Mouse (Mus musculus) intestine, postnatal 0 days (tissue): Measurements from ENCODE around the gene Ap1b1. TPM values are rescaled to one million over a fixed set of nuclear protein-coding genes. Genes with fewer than 3 reads are reported as not detected.

Experiments
- ATAC-seq: fragments of 200-750 bp; cut with Nextera tagmentation; 2 replicates; pipeline ENCODE4 v1.8.0; 2017; ENCODE audit warnings: mild to moderate bottlenecking, moderate TSS enrichment, moderate library complexity
- H3K27ac ChIP-seq: fragments of 300-500 bp; sonication (generic); 2 replicates; pipeline ENCODE4 v1.5.1; 2014; ENCODE audit warnings: mild to moderate bottlenecking, low read depth, low read length, moderate library complexity
- H3K27me3 ChIP-seq: fragments of 300-500 bp; sonication (generic); replicated peaks from 2 replicates; pipeline ENCODE4 v1.6.1; 2014; ENCODE audit warnings: low read length, mixed read lengths; ENCODE audit not compliant: control insufficient read depth, insufficient read depth
- H3K36me3 ChIP-seq: fragments of 300-500 bp; sonication (generic); 2 replicates; pipeline ENCODE4 v1.6.1; 2014; ENCODE audit warnings: mild to moderate bottlenecking, moderate library complexity; ENCODE audit not compliant: control insufficient read depth, insufficient read depth
- H3K4me1 ChIP-seq: fragments of 300-500 bp; sonication (generic); replicated peaks from 2 replicates; pipeline ENCODE4 v1.6.1; 2014; ENCODE audit warnings: antibody characterized with exemption, low read length, mixed read lengths; ENCODE audit not compliant: control insufficient read depth, insufficient read depth
- H3K4me2 ChIP-seq: fragments of 300-500 bp; sonication (generic); replicated peaks from 2 replicates; pipeline ENCODE4 v1.6.1; 2014; ENCODE audit warnings: low read depth, mild to moderate bottlenecking, moderate library complexity
- H3K4me3 ChIP-seq: fragments of 300-500 bp; sonication (generic); 2 replicates; pipeline ENCODE4 v1.5.1; 2014; ENCODE audit warnings: low read depth, low read length
- H3K9ac ChIP-seq: fragments of 300-500 bp; sonication (generic); 2 replicates; pipeline ENCODE4 v1.6.1; 2014; ENCODE audit warnings: mild to moderate bottlenecking, low read depth, low read length
- H3K9me3 ChIP-seq: fragments of 300-500 bp; sonication (generic); 2 replicates; pipeline ENCODE4 v1.6.1; 2016; ENCODE audit warnings: mixed run types; ENCODE audit not compliant: control insufficient read depth
- CTCF ChIP-seq: sonication (generic); IDR thresholded peaks from 2 replicates; pipeline ENCODE4 v1.5.1; 2016; ENCODE audit warnings: low read depth, mild to moderate bottlenecking, control low read depth, antibody characterized with exemption, moderate library complexity
- WGBS: fragments of 180-500 bp; shearing (Covaris S2); extraction: QIAGEN DNeasy Blood & Tissue Kit; methylation state at CpG from one replicate; pipeline ENCODE4 v1.1.7; 2014; 5-methylcytosine and 5-hydroxymethylcytosine counted together
- polyA plus RNA-seq: library from polyadenylated mRNA; unstranded; fragments of >200 nt; fragmentation: Nextera tagmentation; extraction: Ambion mirVana; gene quantifications from 2 replicates; pipeline ENCODE4 v1.2.1, GENCODE M21; 2015

The Ap1b1 gene
- polyA plus RNA-seq, 1 experiment from 2014 or later = 60.4 TPM

DNA sequence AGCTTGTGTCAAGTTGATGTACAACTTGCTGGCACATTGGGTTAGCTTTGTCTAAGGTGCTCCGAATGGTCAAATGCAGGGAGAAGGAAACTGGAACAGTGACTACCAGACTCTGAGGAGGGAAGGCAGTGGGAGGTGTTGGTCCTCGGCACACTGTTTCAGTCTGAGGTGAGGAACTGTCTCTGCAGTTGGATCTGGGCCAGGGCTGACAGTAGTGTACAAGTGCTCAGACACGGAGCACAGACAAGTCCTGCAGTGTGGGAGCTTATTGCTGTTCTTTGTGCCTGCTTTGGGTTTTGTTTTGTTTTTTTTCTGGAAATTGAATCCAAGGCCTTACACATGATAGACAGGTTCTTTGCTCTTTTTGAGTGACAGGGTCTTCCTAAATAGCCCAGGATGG, 3.6 kb upstream of the Ap1b1 start:
- Histone ChIP-seq H3K27ac (no peak overlapping the region), H3K9me3 (no peaks in the 10 kb centered on the region), H3K9ac (no peak overlapping the region), H3K27me3 (no peaks in the 10 kb centered on the region), H3K4me3 (no peak overlapping the region), H3K36me3 (no peaks in the 10 kb centered on the region), H3K4me1 (0 out of 2 replicates have a peak, but pooled peaks cover 6% of the 10 kb centered on the region), H3K4me2 (no peak overlapping the region)
- TF ChIP-seq CTCF = no peak
- no peak for ATAC-seq
- WGBS = 56% methylated on average over 3 of the region's 3 CpGs

- Histone ChIP-seq H3K27me3 (no peaks in the 10 kb centered on the region), H3K9ac (no peak overlapping the region), H3K4me2 (no peak overlapping the region), H3K4me1 (0 out of 2 replicates have a peak, but pooled peaks cover 7% of the 10 kb centered on the region), H3K27ac (no peak overlapping the region), H3K9me3 (no peaks in the 10 kb centered on the region), H3K4me3 (no peak overlapping the region), H3K36me3 (no peaks in the 10 kb centered on the region)
- no peak for TF ChIP-seq CTCF
- 57% methylated on average over 2 of the region's 2 CpGs for WGBS
- no peak for ATAC-seq
Observed at GRCm38 (mm10) chr11:4983538-4983937, 3.1 kb upstream of the Ap1b1 start.

DNA sequence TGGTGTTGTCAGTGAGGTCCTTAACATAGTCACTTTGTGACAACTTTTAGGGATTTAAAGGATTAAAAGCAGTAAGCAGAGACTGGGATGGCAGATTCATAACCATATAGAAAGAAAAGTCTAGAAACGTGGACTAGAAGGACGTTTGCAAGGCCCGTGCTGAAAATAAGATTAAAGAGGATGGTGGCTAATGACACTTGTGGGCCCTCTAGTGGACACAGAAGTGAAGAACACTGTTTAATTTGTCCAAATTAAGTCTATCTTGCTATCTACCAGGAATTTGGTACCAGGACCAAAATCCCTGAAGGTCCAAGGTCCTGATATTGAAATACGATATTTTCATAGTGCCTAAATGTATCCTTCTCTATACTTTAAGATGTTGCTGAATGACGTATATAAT, 2.4 kb upstream of the Ap1b1 start:
- Histone ChIP-seq H3K4me1 (0 out of 2 replicates have a peak, but pooled peaks cover 7% of the 10 kb centered on the region), H3K9ac (no peak overlapping the region), H3K36me3 (no peaks in the 10 kb centered on the region), H3K27ac (no peak overlapping the region), H3K27me3 (no peaks in the 10 kb centered on the region), H3K4me3 (no peak overlapping the region), H3K4me2 (peak overlapping the region; percentile 33; the same call in 1 of the 2 replicates), H3K9me3 (no peaks in the 10 kb centered on the region)
- 4% methylated on average over 5 of the region's 5 CpGs for WGBS
- TF ChIP-seq CTCF = peak; percentile 84
- ATAC-seq = no peak

- 76% methylated on average over 3 of the region's 3 CpGs for WGBS
- no peaks in the 10 kb centered on the region for H3K9me3 ChIP-seq
- 0 out of 2 replicates have a peak, but pooled peaks cover 7% of the 10 kb centered on the region for H3K4me1 ChIP-seq
- no peak overlapping the region for H3K4me3 ChIP-seq
- TF ChIP-seq CTCF = no peak
- no peak for ATAC-seq
- H3K27ac ChIP-seq = no peak overlapping the region
- no peaks in the 10 kb centered on the region; the same call in 1 of the 2 replicates for H3K36me3 ChIP-seq
- H3K27me3 ChIP-seq = no peaks in the 10 kb centered on the region
- H3K9ac ChIP-seq = no peak overlapping the region
- H3K4me2 ChIP-seq = no peak overlapping the region
Observed at GRCm38 (mm10) chr11:4984799-4985198, 1.8 kb upstream of the Ap1b1 start.

DNA sequence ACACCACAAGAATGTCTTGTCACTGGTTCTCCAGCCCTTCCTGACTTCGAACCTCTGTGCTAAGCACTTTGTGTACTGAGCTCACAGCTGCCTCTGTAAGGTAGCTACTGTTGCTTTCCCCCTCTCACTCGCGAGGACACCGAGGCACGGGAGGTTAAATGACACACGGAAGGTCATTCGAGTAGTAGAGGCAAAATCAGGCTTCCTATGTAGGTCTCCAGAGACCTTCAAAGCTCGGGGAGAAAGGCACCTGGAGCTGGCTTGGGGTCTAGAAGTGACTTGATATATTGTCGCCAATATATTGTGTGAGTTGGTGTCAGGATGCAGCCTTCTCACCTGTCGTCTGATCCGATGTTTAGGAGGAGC, 846 bp downstream of the Ap1b1 start:
- Histone ChIP-seq H3K36me3 (peaks cover 3% of the 10 kb centered on the region; the same call in 1 of the 2 replicates), H3K4me1 (0 out of 2 replicates have a peak, but pooled peaks cover 7% of the 10 kb centered on the region), H3K9me3 (no peaks in the 10 kb centered on the region), H3K9ac (peak overlapping the region; percentile 73), H3K4me3 (peak overlapping the region; percentile 67), H3K4me2 (peak overlapping the region; percentile 90), H3K27ac (peak overlapping the region; percentile 80), H3K27me3 (no peaks in the 10 kb centered on the region)
- TF ChIP-seq CTCF = no peak
- peak; percentile 9 for ATAC-seq
- 35% methylated on average over 11 of the region's 11 CpGs for WGBS

GRCm38 (mm10) chr11:4989187-4989586, 2.6 kb downstream of the Ap1b1 start:
- H3K4me2 ChIP-seq = 0 out of 2 replicates have a peak overlapping the region, but pooled peaks have one; percentile 17
- no peak overlapping the region for H3K27ac ChIP-seq
- no peak overlapping the region for H3K9ac ChIP-seq
- no peak for ATAC-seq
- peaks cover 3% of the 10 kb centered on the region; the same call in 1 of the 2 replicates for H3K36me3 ChIP-seq
- H3K9me3 ChIP-seq = no peaks in the 10 kb centered on the region
- 32% methylated on average over 3 of the region's 3 CpGs for WGBS
- H3K27me3 ChIP-seq = no peaks in the 10 kb centered on the region
- 0 out of 2 replicates have a peak, but pooled peaks cover 7% of the 10 kb centered on the region for H3K4me1 ChIP-seq
- no peak for TF ChIP-seq CTCF
- H3K4me3 ChIP-seq = no peak overlapping the region

DNA sequence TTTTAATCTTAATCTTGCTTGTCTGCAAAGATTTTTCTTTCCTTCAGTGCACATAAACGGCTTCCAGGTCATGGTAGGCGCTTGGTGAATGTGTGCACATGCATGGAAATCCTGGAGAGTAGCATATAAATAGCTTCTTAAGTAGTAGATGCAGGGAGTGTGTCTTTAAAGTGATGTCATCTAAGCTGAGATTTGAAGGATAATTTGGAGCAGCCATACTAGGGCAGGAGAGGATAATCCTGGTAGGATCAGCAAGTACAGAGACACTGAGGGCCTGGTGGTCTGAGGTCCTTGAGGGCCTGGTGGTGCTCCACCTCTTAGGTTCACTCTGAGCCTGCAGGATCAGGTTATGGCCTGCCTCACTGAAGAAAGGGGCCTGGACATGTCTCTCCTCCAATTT, 5.8 kb downstream of the Ap1b1 start:
- no peaks in the 10 kb centered on the region for H3K27me3 ChIP-seq
- WGBS = 94% methylated on average over 2 of the region's 2 CpGs
- H3K4me2 ChIP-seq = no peak overlapping the region
- peaks cover 3% of the 10 kb centered on the region; the same call in 1 of the 2 replicates for H3K36me3 ChIP-seq
- TF ChIP-seq CTCF = no peak
- no peak for ATAC-seq
- H3K9me3 ChIP-seq = no peaks in the 10 kb centered on the region
- 0 out of 2 replicates have a peak, but pooled peaks cover 4% of the 10 kb centered on the region for H3K4me1 ChIP-seq
- H3K27ac ChIP-seq = no peak overlapping the region
- no peak overlapping the region for H3K9ac ChIP-seq
- no peak overlapping the region for H3K4me3 ChIP-seq
